Mouse (Mus musculus) E14TG2a.4 (cell line): Measurements from ENCODE around the gene Ddt.

Experiments used
- CTCF ChIP-seq: conservative IDR thresholded peaks from 2 replicates; pipeline ENCODE4 v1.5.1; 2014; ENCODE audit warnings: low read length
- POU5F1 ChIP-seq: IDR thresholded peaks from 2 replicates; pipeline ENCODE4 v1.6.1; 2014; ENCODE audit warnings: low read length, borderline replicate concordance

DNA sequence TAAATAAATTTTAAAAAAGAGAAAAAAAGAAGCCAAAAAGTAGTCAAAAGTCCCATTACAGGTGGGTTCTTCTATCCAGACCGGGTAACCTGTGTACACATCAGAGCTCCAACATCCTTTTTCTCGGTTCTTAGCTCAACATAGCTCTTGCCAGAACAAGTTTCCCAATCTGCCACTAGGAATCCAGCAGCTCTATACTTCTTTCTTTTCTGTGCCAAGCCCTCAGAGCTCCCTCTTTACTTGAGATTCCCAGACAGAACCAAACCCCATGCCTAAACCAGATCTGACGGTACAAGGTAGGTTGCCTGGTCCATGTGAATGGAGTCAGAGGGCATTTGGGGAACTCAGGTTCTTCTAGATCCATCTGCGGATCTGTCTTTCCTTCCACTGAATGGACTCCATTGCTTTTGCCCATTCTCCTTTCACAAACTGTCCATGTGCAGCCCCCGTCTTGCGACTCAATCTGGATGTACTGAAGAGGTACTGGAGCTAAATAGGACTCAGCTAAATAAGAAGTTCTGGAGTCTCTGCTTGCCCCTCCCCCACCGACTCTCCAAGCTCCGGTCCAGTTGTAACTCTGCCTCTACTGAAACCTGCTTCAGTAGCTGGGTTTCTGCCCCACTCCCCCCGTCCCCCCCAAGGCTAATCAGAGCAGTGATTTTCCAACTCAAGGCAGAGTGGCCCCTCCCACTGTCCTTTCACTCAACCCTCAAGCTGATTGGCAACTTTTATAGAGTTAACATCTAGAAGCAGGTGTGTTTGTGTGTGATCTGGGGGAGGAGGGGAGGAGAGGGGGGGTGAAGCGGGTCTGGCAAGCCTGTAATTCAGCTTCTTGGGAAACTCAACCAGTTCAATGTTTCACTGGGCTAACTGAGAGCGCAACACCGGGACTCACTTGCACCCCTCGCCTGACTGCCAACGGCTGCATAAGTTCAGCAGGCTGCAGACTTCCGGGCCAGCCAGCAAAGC, 6.3 kb upstream of the Ddt start:
- no peak for TF ChIP-seq CTCF
- TF ChIP-seq POU5F1, result no peak
